8 mouse cellular contexts compared by ENCODE assay signal in genomic region chr5:53212782-53213710, GRCm38 (mm10). TPM values are rescaled to one million over a fixed set of nuclear protein-coding genes. Genes with fewer than 3 reads are reported as not detected.
DNase-seq lines count a peak whose midpoint lies in the region; ATAC-seq and TF ChIP-seq lines count a peak whose summit lies in the region.

No protein-coding gene starts in this region.

- peaks cover 88% of the 10 kb centered on the region for H3K27me3 ChIP-seq in megakaryocyte, embryonic 14.5 days (replicated peaks)
- H3K27me3 ChIP-seq in forebrain, embryonic 14.5 days (replicated peaks; ENCODE audit: control insufficient read depth, insufficient read depth, low read length) = no peaks in the 10 kb centered on the region
- H3K27me3 ChIP-seq in intestine, postnatal 0 days (replicated peaks; ENCODE audit: control insufficient read depth, insufficient read depth, low read length) = no peaks in the 10 kb centered on the region
- peaks cover 3% of the 10 kb centered on the region; the same call in 1 of the 2 replicates for H3K27me3 ChIP-seq in stomach, embryonic 14.5 days (ENCODE audit: control insufficient read depth, insufficient read depth, low read length)

- DNase-seq in cerebellum, adult 11 months = peak; percentile 73
- DNase-seq in forebrain, embryonic 14.5 days (ENCODE audit: low spot score) = peak; percentile 40
- peak; percentile 32 for DNase-seq in lung, postnatal 10 days
- DNase-seq in spleen, adult 12 weeks (ENCODE audit: low spot score) = no peak

- no peaks in the 10 kb centered on the region for H3K36me3 ChIP-seq in megakaryocyte, embryonic 14.5 days (replicated peaks; ENCODE audit: low read length)
- no peaks in the 10 kb centered on the region for H3K36me3 ChIP-seq in forebrain, embryonic 14.5 days (ENCODE audit: control insufficient read depth, insufficient read depth, low read length)
- no peaks in the 10 kb centered on the region for H3K36me3 ChIP-seq in intestine, postnatal 0 days (ENCODE audit: control insufficient read depth, insufficient read depth)
- H3K36me3 ChIP-seq in stomach, embryonic 14.5 days (ENCODE audit: control insufficient read depth, insufficient read depth, low read length) = no peaks in the 10 kb centered on the region

- peak overlapping the region; percentile 95 for H3K4me2 ChIP-seq in forebrain, embryonic 14.5 days (ENCODE audit: low read length)
- H3K4me2 ChIP-seq in intestine, postnatal 0 days (replicated peaks; ENCODE audit: low read depth) = peak overlapping the region; percentile 95
- H3K4me2 ChIP-seq in stomach, embryonic 14.5 days (replicated peaks; ENCODE audit: low read depth, low read length) = peak overlapping the region; percentile 99

- peaks cover 26% of the 10 kb centered on the region for H3K4me1 ChIP-seq in megakaryocyte, embryonic 14.5 days
- peaks cover 12% of the 10 kb centered on the region for H3K4me1 ChIP-seq in forebrain, embryonic 14.5 days (ENCODE audit: control insufficient read depth, insufficient read depth, low read length)
- no peaks in the 10 kb centered on the region for H3K4me1 ChIP-seq in intestine, postnatal 0 days (replicated peaks; ENCODE audit: control insufficient read depth, insufficient read depth, low read length)
- H3K4me1 ChIP-seq in stomach, embryonic 14.5 days (ENCODE audit: control insufficient read depth, insufficient read depth, low read length) = peaks cover 8% of the 10 kb centered on the region; the same call in 1 of the 2 replicates

- no peak for TF ChIP-seq CTCF in intestine, postnatal 0 days (IDR thresholded peaks at IDR 0.05; ENCODE audit: low read depth)

- peak overlapping the region; percentile 89 for H3K4me3 ChIP-seq in megakaryocyte, embryonic 14.5 days (replicated peaks)
- peak overlapping the region; percentile 81 for H3K4me3 ChIP-seq in forebrain, embryonic 14.5 days (ENCODE audit: low read depth, low read length)
- H3K4me3 ChIP-seq in intestine, postnatal 0 days (ENCODE audit: low read depth, low read length) = peak overlapping the region; percentile 75
- H3K4me3 ChIP-seq in stomach, embryonic 14.5 days (ENCODE audit: low read depth, low read length) = peak overlapping the region; percentile 63

- WGBS in forebrain, embryonic 14.5 days = under 1% methylated on average over 46 of the region's 99 CpGs
- under 1% methylated on average over 41 of the region's 99 CpGs for WGBS in intestine, postnatal 0 days
- WGBS in stomach, embryonic 14.5 days = under 1% methylated on average over 39 of the region's 99 CpGs

- ATAC-seq in megakaryocyte, adult 5-6 weeks (ENCODE audit: poor library complexity, severe bottlenecking) = no peak; the same call in 1 of the 2 replicates
- ATAC-seq in forebrain, embryonic 14.5 days = peak; percentile 52
- peak; percentile 62 for ATAC-seq in intestine, postnatal 0 days
- peak; percentile 38; the same call in 1 of the 2 replicates for ATAC-seq in stomach, embryonic 14.5 days (ENCODE audit: insufficient number of reproducible peaks, insufficient read depth, low FRiP score, low read depth)

- peaks cover 10% of the 10 kb centered on the region for H3K9me3 ChIP-seq in megakaryocyte, embryonic 14.5 days
- no peaks in the 10 kb centered on the region for H3K9me3 ChIP-seq in forebrain, embryonic 14.5 days (replicated peaks; ENCODE audit: control insufficient read depth, low read length)
- H3K9me3 ChIP-seq in intestine, postnatal 0 days (ENCODE audit: control insufficient read depth) = no peaks in the 10 kb centered on the region
- no peaks in the 10 kb centered on the region for H3K9me3 ChIP-seq in stomach, embryonic 14.5 days (ENCODE audit: control insufficient read depth, low read depth, low read length)

- H3K9ac ChIP-seq in forebrain, embryonic 14.5 days (ENCODE audit: low read length) = peak overlapping the region; percentile 94
- H3K9ac ChIP-seq in intestine, postnatal 0 days (ENCODE audit: low read depth, low read length) = peak overlapping the region; percentile 89
- peak overlapping the region; percentile 53 for H3K9ac ChIP-seq in stomach, embryonic 14.5 days (replicated peaks; ENCODE audit: low read depth, low read length)

- peak overlapping the region; percentile 85 for H3K27ac ChIP-seq in forebrain, embryonic 14.5 days (ENCODE audit: low read depth, low read length)
- peak overlapping the region; percentile 93 for H3K27ac ChIP-seq in intestine, postnatal 0 days (ENCODE audit: low read depth, low read length)
- no peak overlapping the region for H3K27ac ChIP-seq in stomach, embryonic 14.5 days (ENCODE audit: low read length)

RNA-seq across cellular contexts. Expression of gene Sel1l3, which starts 0.7 kb away (rescaled TPM):
- 0.08 TPM in 1 of 2 replicates, not detected in the other for polyA plus RNA-seq in megakaryocyte, embryonic 14.5 days (2012; ENCODE audit: insufficient read depth, low replicate concordance)
- total RNA-seq in megakaryocyte, adult 5-6 weeks (2015) = 0.04 TPM in 1 of 2 replicates, not detected in the other
- 0.04 TPM in 1 of 2 replicates, not detected in the other for total RNA-seq in megakaryocyte, adult 5-6 weeks (2017)
- 11.0 and 11.2 TPM in 2 replicates for polyA plus RNA-seq in forebrain, embryonic 14.5 days (2014; fragmentation: Nextera tagmentation; extraction: Ambion mirVana)
- 16.2 and 17.2 TPM in 2 replicates for polyA plus RNA-seq in intestine, postnatal 0 days (2015; fragmentation: Nextera tagmentation; extraction: Ambion mirVana)
- 7.3 and 7.5 TPM in 2 replicates for polyA plus RNA-seq in stomach, embryonic 14.5 days (2014; fragmentation: Nextera tagmentation; extraction: Ambion mirVana)

RNA-seq across cellular contexts. Expression of gene Smim20, which starts 53.8 kb away (rescaled TPM):
- polyA plus RNA-seq in megakaryocyte, embryonic 14.5 days (2012; ENCODE audit: insufficient read depth, low replicate concordance) = 34.9 and 143 TPM in 2 replicates
- total RNA-seq in megakaryocyte, adult 5-6 weeks (2015) = 67.6 and 71.7 TPM in 2 replicates
- 43.3 and 55.5 TPM in 2 replicates for total RNA-seq in megakaryocyte, adult 5-6 weeks (2017)
- 68.1 and 95.4 TPM in 2 replicates for polyA plus RNA-seq in forebrain, embryonic 14.5 days (2014; fragmentation: Nextera tagmentation; extraction: Ambion mirVana)
- 160 and 162 TPM in 2 replicates for polyA plus RNA-seq in intestine, postnatal 0 days (2015; fragmentation: Nextera tagmentation; extraction: Ambion mirVana)
- polyA plus RNA-seq in stomach, embryonic 14.5 days (2014; fragmentation: Nextera tagmentation; extraction: Ambion mirVana) = 89.7 and 93.6 TPM in 2 replicates
